Mouse (Mus musculus): ENCODE measurements around the gene Sfxn5. TPM values are rescaled to one million over a fixed set of nuclear protein-coding genes. Genes with fewer than 3 reads are reported as not detected.

Sfxn5 gene
- polyA plus RNA-seq, 1 experiment = 172 TPM

GRCm38 (mm10) chr6:85331221-85331735 lies 1.9 kb downstream of the Sfxn5 start:
- Histone ChIP-seq H3K27me3 (ENCODE audit: control insufficient read depth, insufficient read depth, low read length) (no peaks in the 10 kb centered on the region), H3K27ac (ENCODE audit: insufficient read depth, low read length) (no peak overlapping the region), H3K4me1 (ENCODE audit: control insufficient read depth, insufficient read depth, low read length) (peaks cover 9% of the 10 kb centered on the region), H3K4me3 (replicated peaks; ENCODE audit: insufficient read depth, low read depth, low read length) (peak overlapping the region; percentile 18)
- WGBS = 0% methylated on average over 6 of the region's 6 CpGs
- TF ChIP-seq CTCF (IDR thresholded peaks at IDR 0.05; ENCODE audit: borderline replicate concordance, insufficient read depth, low read depth, low read length) (no peak), POLR2A (IDR thresholded peaks at IDR 0.05; ENCODE audit: borderline replicate concordance, insufficient read depth, low read length) (0 out of 2 replicates have a peak, but pooled peaks have one; percentile 10)
- DNase-seq = peak; percentile 68 to 79

DNA sequence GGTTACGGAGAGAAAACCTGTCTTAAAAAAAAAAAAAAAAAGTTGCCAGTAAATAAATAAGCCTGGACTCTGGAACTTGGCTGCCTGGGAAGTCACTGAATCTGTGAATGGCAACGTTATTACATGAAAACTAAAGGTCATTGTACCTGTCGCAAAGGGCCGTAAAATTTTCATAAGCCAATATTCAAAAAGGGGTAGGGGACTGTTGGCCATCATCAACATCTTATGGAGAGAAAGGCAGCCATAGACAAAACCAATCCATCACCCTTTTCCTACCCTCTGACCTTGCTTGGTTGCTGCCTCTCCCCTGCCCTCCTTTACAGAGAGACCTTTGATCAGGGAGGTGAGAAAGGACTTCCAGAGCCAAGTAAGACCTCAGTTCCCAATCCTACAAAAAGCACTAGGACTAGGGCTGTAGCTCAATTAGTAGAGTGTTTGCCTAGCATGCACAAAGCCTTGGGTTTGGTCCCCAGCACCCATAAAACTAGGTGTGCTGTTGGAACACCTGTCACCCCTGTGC lies 3.5 kb downstream of the Sfxn5 start:
- Histone ChIP-seq H3K27ac (ENCODE audit: insufficient read depth, low read length) (no peak overlapping the region), H3K27me3 (ENCODE audit: control insufficient read depth, insufficient read depth, low read length) (no peaks in the 10 kb centered on the region), H3K4me3 (replicated peaks; ENCODE audit: insufficient read depth, low read depth, low read length) (no peak overlapping the region), H3K4me1 (ENCODE audit: control insufficient read depth, insufficient read depth, low read length) (peaks cover 9% of the 10 kb centered on the region)
- 93% methylated on average over 4 of the region's 4 CpGs for WGBS
- TF ChIP-seq CTCF (IDR thresholded peaks at IDR 0.05; ENCODE audit: borderline replicate concordance, insufficient read depth, low read depth, low read length) (no peak), POLR2A (IDR thresholded peaks at IDR 0.05; ENCODE audit: borderline replicate concordance, insufficient read depth, low read length) (no peak)
- no peak for DNase-seq

DNA sequence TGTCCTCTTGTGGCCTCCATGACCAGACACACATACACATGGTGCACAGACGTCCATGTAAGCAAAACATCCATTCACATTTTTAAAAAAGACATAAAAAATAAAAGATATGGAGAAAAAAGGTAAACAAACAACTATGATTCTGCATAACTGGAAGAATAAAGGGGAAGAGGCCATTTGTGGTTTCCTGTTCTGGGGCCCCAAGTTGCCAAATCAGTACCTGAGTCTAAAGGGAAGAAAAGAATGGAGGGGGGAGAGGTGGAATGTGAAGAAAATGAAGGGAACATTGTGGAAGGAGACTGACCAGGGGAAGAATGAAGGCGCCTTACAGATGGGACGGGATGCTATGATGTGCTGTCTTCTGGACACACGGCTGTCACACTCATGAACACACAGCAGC lies 6.7 kb downstream of the Sfxn5 start:
- no peak overlapping the region for H3K4me3 ChIP-seq (replicated peaks; ENCODE audit: insufficient read depth, low read depth, low read length)
- TF ChIP-seq CTCF (IDR thresholded peaks at IDR 0.05; ENCODE audit: borderline replicate concordance, insufficient read depth, low read depth, low read length) = no peak
- TF ChIP-seq POLR2A (IDR thresholded peaks at IDR 0.05; ENCODE audit: borderline replicate concordance, insufficient read depth, low read length) = no peak
- 89% methylated on average over 4 of the region's 4 CpGs for WGBS
- DNase-seq = no peak
- H3K4me1 ChIP-seq (ENCODE audit: control insufficient read depth, insufficient read depth, low read length) = no peaks in the 10 kb centered on the region; the same call in 1 of the 2 replicates
- no peak overlapping the region for H3K27ac ChIP-seq (ENCODE audit: insufficient read depth, low read length)
- H3K27me3 ChIP-seq (ENCODE audit: control insufficient read depth, insufficient read depth, low read length) = no peaks in the 10 kb centered on the region

- DNase-seq = no peak
- no peaks in the 10 kb centered on the region for H3K4me1 ChIP-seq (ENCODE audit: control insufficient read depth, insufficient read depth, low read length)
- H3K27ac ChIP-seq (ENCODE audit: insufficient read depth, low read length) = no peak overlapping the region
- no peak overlapping the region for H3K4me3 ChIP-seq (replicated peaks; ENCODE audit: insufficient read depth, low read depth, low read length)
- TF ChIP-seq CTCF (IDR thresholded peaks at IDR 0.05; ENCODE audit: borderline replicate concordance, insufficient read depth, low read depth, low read length) (no peak), POLR2A (IDR thresholded peaks at IDR 0.05; ENCODE audit: borderline replicate concordance, insufficient read depth, low read length) (no peak)
- H3K27me3 ChIP-seq (ENCODE audit: control insufficient read depth, insufficient read depth, low read length) = no peaks in the 10 kb centered on the region
- 66% methylated on average over 2 of the region's 2 CpGs for WGBS
Measured at GRCm38 (mm10) chr6:85325109-85325508, 8.1 kb downstream of the Sfxn5 start.

- Histone ChIP-seq H3K27me3 (ENCODE audit: control insufficient read depth, insufficient read depth, low read length) (no peaks in the 10 kb centered on the region), H3K4me3 (replicated peaks; ENCODE audit: insufficient read depth, low read depth, low read length) (no peak overlapping the region), H3K27ac (ENCODE audit: insufficient read depth, low read length) (no peak overlapping the region), H3K4me1 (ENCODE audit: control insufficient read depth, insufficient read depth, low read length) (no peaks in the 10 kb centered on the region)
- 46% methylated on average over 6 of the region's 6 CpGs for WGBS
- no peak for TF ChIP-seq POLR2A (IDR thresholded peaks at IDR 0.05; ENCODE audit: borderline replicate concordance, insufficient read depth, low read length)
- TF ChIP-seq CTCF (IDR thresholded peaks at IDR 0.05; ENCODE audit: borderline replicate concordance, insufficient read depth, low read depth, low read length) = no peak
- DNase-seq = peak in 1 of 2 experiments; percentile 60
Measured at GRCm38 (mm10) chr6:85320445-85320866, 12.8 kb downstream of the Sfxn5 start.

DNA sequence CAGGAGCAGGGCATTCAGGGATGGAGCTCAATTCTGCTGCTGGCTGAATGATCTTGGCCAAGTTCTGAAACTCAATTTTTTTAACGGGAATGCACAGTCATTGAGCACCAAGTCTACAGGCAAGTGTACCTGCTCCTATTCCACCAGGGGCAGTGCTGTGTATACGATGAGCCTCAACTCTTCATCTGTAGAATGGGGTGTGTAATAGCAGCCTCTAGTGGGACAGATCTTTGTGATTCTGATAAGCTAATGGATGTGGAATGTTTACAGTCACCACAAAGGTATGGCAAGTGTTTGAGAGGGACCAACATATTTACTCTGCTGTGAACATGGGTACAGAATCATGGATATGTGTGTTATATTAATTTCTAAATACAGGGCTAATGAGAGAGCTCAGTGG lies 17.0 kb downstream of the Sfxn5 start:
- TF ChIP-seq CTCF (IDR thresholded peaks at IDR 0.05; ENCODE audit: borderline replicate concordance, insufficient read depth, low read depth, low read length) (no peak), POLR2A (IDR thresholded peaks at IDR 0.05; ENCODE audit: borderline replicate concordance, insufficient read depth, low read length) (no peak)
- 81% methylated on average over 2 of the region's 2 CpGs for WGBS
- H3K4me1 ChIP-seq (ENCODE audit: control insufficient read depth, insufficient read depth, low read length) = no peaks in the 10 kb centered on the region
- peak overlapping the region; percentile 30; the same call in 1 of the 2 replicates for H3K27ac ChIP-seq (ENCODE audit: insufficient read depth, low read length)
- no peaks in the 10 kb centered on the region for H3K27me3 ChIP-seq (ENCODE audit: control insufficient read depth, insufficient read depth, low read length)
- no peak for DNase-seq
- no peak overlapping the region for H3K4me3 ChIP-seq (replicated peaks; ENCODE audit: insufficient read depth, low read depth, low read length)

DNA sequence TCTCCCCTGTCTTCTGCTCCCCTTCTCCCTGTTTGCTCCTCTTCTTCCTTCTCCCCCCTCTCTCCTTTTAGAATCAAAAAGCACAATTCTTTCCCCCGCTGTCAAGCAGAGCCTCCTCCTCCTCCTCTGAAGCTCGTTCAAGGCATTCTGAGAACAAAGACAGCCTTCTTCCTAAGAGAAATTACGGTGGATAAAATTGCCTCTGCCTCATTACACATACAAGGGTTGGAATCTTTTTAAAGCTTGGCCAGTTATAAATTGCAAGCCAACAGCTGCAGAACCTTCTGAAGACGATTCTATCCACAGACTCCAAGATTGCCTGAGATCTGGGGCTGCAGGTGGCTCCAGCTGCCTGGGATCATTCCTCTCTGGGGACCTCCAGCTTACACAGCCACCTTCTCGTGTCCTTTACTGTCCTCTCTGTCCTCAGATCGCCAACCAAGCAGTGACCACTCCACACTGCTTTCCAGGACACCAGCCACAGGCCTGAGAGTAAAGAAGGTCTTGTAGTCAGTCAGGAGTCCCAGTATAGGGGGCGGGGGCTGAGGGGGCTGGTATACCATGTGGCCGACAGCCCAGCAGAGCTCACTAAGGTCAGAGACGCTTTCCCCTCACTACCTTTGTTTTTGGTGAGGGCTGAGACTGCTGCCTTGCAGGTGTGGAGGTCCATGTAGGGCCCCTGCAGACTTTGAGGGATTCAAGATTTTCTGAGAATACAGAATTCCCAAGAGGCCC lies 19.0 kb downstream of the Sfxn5 start:
- WGBS = 57% methylated on average over 9 of the region's 9 CpGs
- no peak for TF ChIP-seq POLR2A (IDR thresholded peaks at IDR 0.05; ENCODE audit: borderline replicate concordance, insufficient read depth, low read length)
- Histone ChIP-seq H3K27me3 (ENCODE audit: control insufficient read depth, insufficient read depth, low read length) (no peaks in the 10 kb centered on the region), H3K4me3 (replicated peaks; ENCODE audit: insufficient read depth, low read depth, low read length) (no peak overlapping the region), H3K4me1 (ENCODE audit: control insufficient read depth, insufficient read depth, low read length) (no peaks in the 10 kb centered on the region), H3K27ac (ENCODE audit: insufficient read depth, low read length) (peak overlapping the region; percentile 7; the same call in 1 of the 2 replicates)
- no peak for DNase-seq

GRCm38 (mm10) chr6:85307894-85308293 lies 25.3 kb downstream of the Sfxn5 start:
- peak in 1 of 2 experiments; percentile 27 for DNase-seq
- H3K4me3 ChIP-seq (replicated peaks; ENCODE audit: insufficient read depth, low read depth, low read length) = no peak overlapping the region
- no peaks in the 10 kb centered on the region for H3K27me3 ChIP-seq (ENCODE audit: control insufficient read depth, insufficient read depth, low read length)
- peaks cover 4% of the 10 kb centered on the region for H3K4me1 ChIP-seq (ENCODE audit: control insufficient read depth, insufficient read depth, low read length)
- no peak overlapping the region for H3K27ac ChIP-seq (ENCODE audit: insufficient read depth, low read length)
- TF ChIP-seq POLR2A (IDR thresholded peaks at IDR 0.05; ENCODE audit: borderline replicate concordance, insufficient read depth, low read length) (no peak), CTCF (IDR thresholded peaks at IDR 0.05; ENCODE audit: borderline replicate concordance, insufficient read depth, low read depth, low read length) (no peak)
- WGBS = 23% methylated on average over 4 of the region's 4 CpGs
